Mouse (Mus musculus) intestine, embryonic 16.5 days (tissue): ENCODE results near the gene Tgfb3. TPM values are rescaled to one million over a fixed set of nuclear protein-coding genes. Genes with fewer than 3 reads are reported as not detected.

Source experiments
- ATAC-seq: fragments of 200-750 bp; cut with Nextera tagmentation; 2 replicates; pipeline ENCODE4 v1.8.0; 2017; ENCODE audit warnings: moderate TSS enrichment, moderate library complexity
- H3K27ac ChIP-seq: fragments of 300-500 bp; sonication (generic); 2 replicates; pipeline ENCODE4 v1.5.1; 2014; ENCODE audit warnings: mild to moderate bottlenecking, low read length
- H3K27me3 ChIP-seq: fragments of 300-500 bp; sonication (generic); replicated peaks from 2 replicates; pipeline ENCODE4 v1.6.1; 2014; ENCODE audit warnings: low read length, control low read depth, mixed read lengths; ENCODE audit not compliant: control insufficient read depth, insufficient read depth
- H3K36me3 ChIP-seq: fragments of 300-500 bp; sonication (generic); 2 replicates; pipeline ENCODE4 v1.6.1; 2014; ENCODE audit warnings: low read length, control low read depth; ENCODE audit not compliant: control insufficient read depth, insufficient read depth
- H3K4me1 ChIP-seq: fragments of 300-500 bp; sonication (generic); 2 replicates; pipeline ENCODE4 v1.6.1; 2014; ENCODE audit warnings: low read length, control low read depth, mixed read lengths; ENCODE audit not compliant: control insufficient read depth, insufficient read depth
- H3K4me2 ChIP-seq: fragments of 300-500 bp; sonication (generic); 2 replicates; pipeline ENCODE4 v1.6.1; 2014; ENCODE audit warnings: low read depth, low read length, control low read depth
- H3K4me3 ChIP-seq: fragments of 300-500 bp; sonication (generic); 2 replicates; pipeline ENCODE4 v1.5.1; 2014; ENCODE audit warnings: mild to moderate bottlenecking, low read length
- H3K9ac ChIP-seq: fragments of 300-500 bp; sonication (generic); 2 replicates; pipeline ENCODE4 v1.6.1; 2014; ENCODE audit warnings: low read depth, low read length
- H3K9me3 ChIP-seq: fragments of 300-500 bp; sonication (generic); 2 replicates; pipeline ENCODE4 v1.6.1; 2016; ENCODE audit warnings: low read length, control low read depth; ENCODE audit not compliant: control insufficient read depth
- WGBS: fragments of 180-500 bp; shearing (Covaris S2); extraction: QIAGEN DNeasy Blood & Tissue Kit; methylation state at CpG from one replicate; pipeline ENCODE4 v1.1.7; 2014; 5-methylcytosine and 5-hydroxymethylcytosine counted together
- polyA plus RNA-seq: library from polyadenylated mRNA; unstranded; fragments of >200 nt; fragmentation: Nextera tagmentation; extraction: Ambion mirVana; gene quantifications from 2 replicates; pipeline ENCODE4 v1.2.1, GENCODE M21; 2015

The Tgfb3 gene
- 19.0 and 20.6 TPM in 2 replicates for polyA plus RNA-seq

GRCm38 (mm10) chr12:86078553-86079201, at the start of gene Tgfb3:
Tgfb3 (minus strand) TSS chr12:86079041.
- Histone ChIP-seq H3K4me1 (peaks cover 17% of the 10 kb centered on the region), H3K36me3 (no peaks in the 10 kb centered on the region), H3K9ac (peak within 1 kb of the TSS; percentile 74), H3K27ac (peak within 1 kb of the TSS; percentile 95), H3K4me3 (peak within 1 kb of the TSS; percentile 60), H3K9me3 (no peaks in the 10 kb centered on the region), H3K27me3 (no peaks in the 10 kb centered on the region), H3K4me2 (peak within 1 kb of the TSS; percentile 89)
- under 1% methylated on average over 25 of the region's 25 CpGs for WGBS
- peak; percentile 75 for ATAC-seq

- Histone ChIP-seq H3K27ac (no peak overlapping the region), H3K4me3 (no peak overlapping the region), H3K4me1 (no peaks in the 10 kb centered on the region), H3K9ac (no peak overlapping the region), H3K9me3 (no peaks in the 10 kb centered on the region), H3K27me3 (no peaks in the 10 kb centered on the region), H3K4me2 (no peak overlapping the region), H3K36me3 (no peaks in the 10 kb centered on the region)
- no peak for ATAC-seq
- 40% methylated on average over 6 of the region's 6 CpGs for WGBS
Measured at GRCm38 (mm10) chr12:86128122-86128521, 49.3 kb upstream of the Tgfb3 start.

GRCm38 (mm10) chr12:86124016-86124415, 45.2 kb upstream of the Tgfb3 start:
- ATAC-seq, result no peak
- no peaks in the 10 kb centered on the region for H3K9me3 ChIP-seq
- no peaks in the 10 kb centered on the region for H3K36me3 ChIP-seq
- H3K9ac ChIP-seq, result no peak overlapping the region
- no peaks in the 10 kb centered on the region for H3K27me3 ChIP-seq
- no peak overlapping the region for H3K27ac ChIP-seq
- H3K4me1 ChIP-seq, result no peaks in the 10 kb centered on the region
- no peak overlapping the region for H3K4me2 ChIP-seq
- no peak overlapping the region for H3K4me3 ChIP-seq
- 82% methylated on average over 6 of the region's 6 CpGs for WGBS

GRCm38 (mm10) chr12:86116295-86116835, 37.5 kb upstream of the Tgfb3 start:
- ATAC-seq, result no peak
- Histone ChIP-seq H3K9me3 (no peaks in the 10 kb centered on the region), H3K4me2 (no peak overlapping the region), H3K9ac (no peak overlapping the region), H3K27me3 (no peaks in the 10 kb centered on the region), H3K4me3 (no peak overlapping the region), H3K36me3 (no peaks in the 10 kb centered on the region), H3K4me1 (no peaks in the 10 kb centered on the region), H3K27ac (no peak overlapping the region)
- 85% methylated on average over 15 of the region's 15 CpGs for WGBS

GRCm38 (mm10) chr12:86110637-86111036, 31.8 kb upstream of the Tgfb3 start:
- no peaks in the 10 kb centered on the region; the same call in 1 of the 2 replicates for H3K36me3 ChIP-seq
- ATAC-seq, result no peak
- WGBS, result 94% methylated on average over 2 of the region's 2 CpGs
- no peaks in the 10 kb centered on the region for H3K27me3 ChIP-seq
- H3K9ac ChIP-seq, result no peak overlapping the region
- no peaks in the 10 kb centered on the region for H3K4me1 ChIP-seq
- no peak overlapping the region for H3K4me3 ChIP-seq
- H3K4me2 ChIP-seq, result no peak overlapping the region
- no peak overlapping the region for H3K27ac ChIP-seq
- no peaks in the 10 kb centered on the region for H3K9me3 ChIP-seq

- no peak for ATAC-seq
- 86% methylated on average over 4 of the region's 4 CpGs for WGBS
- H3K36me3 ChIP-seq, result no peaks in the 10 kb centered on the region; the same call in 1 of the 2 replicates
Measured at GRCm38 (mm10) chr12:86109531-86109930, 30.7 kb upstream of the Tgfb3 start.

GRCm38 (mm10) chr12:86107645-86108044, 28.8 kb upstream of the Tgfb3 start:
- H3K9ac ChIP-seq, result no peak overlapping the region
- ATAC-seq, result no peak
- H3K27me3 ChIP-seq, result no peaks in the 10 kb centered on the region
- no peak overlapping the region for H3K4me3 ChIP-seq
- H3K27ac ChIP-seq, result no peak overlapping the region
- H3K9me3 ChIP-seq, result no peaks in the 10 kb centered on the region
- H3K36me3 ChIP-seq, result no peaks in the 10 kb centered on the region; the same call in 1 of the 2 replicates
- peaks cover 8% of the 10 kb centered on the region for H3K4me1 ChIP-seq
- 68% methylated on average over 7 of the region's 7 CpGs for WGBS
- H3K4me2 ChIP-seq, result no peak overlapping the region

More at GRCm38 (mm10) chr12:86109531-86109930, 30.7 kb upstream of the Tgfb3 start:
- H3K4me2 ChIP-seq, result no peak overlapping the region
- no peak overlapping the region for H3K9ac ChIP-seq
- no peaks in the 10 kb centered on the region for H3K27me3 ChIP-seq
- no peaks in the 10 kb centered on the region for H3K4me1 ChIP-seq
- no peaks in the 10 kb centered on the region for H3K9me3 ChIP-seq
- no peak overlapping the region for H3K4me3 ChIP-seq
- H3K27ac ChIP-seq, result no peak overlapping the region

- H3K27me3 ChIP-seq, result no peaks in the 10 kb centered on the region
- peaks cover 8% of the 10 kb centered on the region for H3K4me1 ChIP-seq
- no peak overlapping the region for H3K4me3 ChIP-seq
- WGBS, result 90% methylated on average over 9 of the region's 9 CpGs
- H3K9me3 ChIP-seq, result no peaks in the 10 kb centered on the region
- no peaks in the 10 kb centered on the region; the same call in 1 of the 2 replicates for H3K36me3 ChIP-seq
- H3K27ac ChIP-seq, result no peak overlapping the region
- no peak for ATAC-seq
- H3K4me2 ChIP-seq, result no peak overlapping the region
- no peak overlapping the region for H3K9ac ChIP-seq
Measured at GRCm38 (mm10) chr12:86106086-86106485, 27.2 kb upstream of the Tgfb3 start.

GRCm38 (mm10) chr12:86105546-86105945, 26.7 kb upstream of the Tgfb3 start:
- Histone ChIP-seq H3K9ac (no peak overlapping the region), H3K4me1 (peaks cover 8% of the 10 kb centered on the region), H3K9me3 (no peaks in the 10 kb centered on the region), H3K27ac (no peak overlapping the region), H3K27me3 (no peaks in the 10 kb centered on the region), H3K4me2 (no peak overlapping the region), H3K4me3 (no peak overlapping the region), H3K36me3 (no peaks in the 10 kb centered on the region; the same call in 1 of the 2 replicates)
- no peak for ATAC-seq
- WGBS, result 65% methylated on average over 8 of the region's 10 CpGs
